Mouse (Mus musculus): ENCODE data around the gene Lrmda. TPM values are rescaled to one million over a fixed set of nuclear protein-coding genes. Genes with fewer than 3 reads are reported as not detected.

Gene Lrmda
- total RNA-seq, 4 experiments from 2014 or later, result 1.8 to 3.0 (median 2.4) TPM

DNA sequence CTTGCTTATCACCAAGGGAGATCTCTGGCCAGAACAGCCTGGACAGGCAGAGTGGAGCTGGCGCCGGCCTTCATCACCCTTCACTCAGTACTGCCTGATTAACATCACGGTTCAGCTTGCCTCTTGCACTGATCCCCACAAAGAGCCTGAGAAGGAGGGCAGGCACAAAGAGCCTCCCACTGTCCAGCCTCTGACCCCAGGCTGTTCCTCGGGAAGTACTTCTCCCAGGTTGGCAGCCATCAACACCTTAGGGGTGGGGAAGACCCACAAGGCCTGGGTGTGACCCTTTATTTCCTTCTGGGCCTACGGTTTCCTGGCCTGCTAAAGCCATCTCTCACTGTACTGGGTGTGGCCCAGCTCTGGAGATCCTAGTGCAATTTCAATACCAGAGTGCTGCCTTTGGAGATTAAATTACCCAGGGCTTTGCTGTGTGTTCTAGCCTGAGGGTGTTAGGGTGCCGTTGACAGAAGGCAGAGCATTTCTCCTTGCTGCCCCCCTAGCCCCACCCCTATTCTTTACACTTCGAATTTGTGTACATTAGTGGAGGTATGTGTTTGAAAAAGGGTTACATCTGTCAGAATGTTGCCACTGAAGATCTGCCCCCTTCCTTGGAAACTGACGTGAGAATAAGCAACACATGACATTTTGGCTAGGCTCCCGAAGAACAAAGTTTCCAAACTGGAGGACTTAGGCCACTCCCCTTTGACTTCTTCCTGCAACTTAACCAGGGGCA, 628.5 kb downstream of the Lrmda start:
- peak; percentile 64 for DNase-seq (ENCODE audit: low spot score)

DNA sequence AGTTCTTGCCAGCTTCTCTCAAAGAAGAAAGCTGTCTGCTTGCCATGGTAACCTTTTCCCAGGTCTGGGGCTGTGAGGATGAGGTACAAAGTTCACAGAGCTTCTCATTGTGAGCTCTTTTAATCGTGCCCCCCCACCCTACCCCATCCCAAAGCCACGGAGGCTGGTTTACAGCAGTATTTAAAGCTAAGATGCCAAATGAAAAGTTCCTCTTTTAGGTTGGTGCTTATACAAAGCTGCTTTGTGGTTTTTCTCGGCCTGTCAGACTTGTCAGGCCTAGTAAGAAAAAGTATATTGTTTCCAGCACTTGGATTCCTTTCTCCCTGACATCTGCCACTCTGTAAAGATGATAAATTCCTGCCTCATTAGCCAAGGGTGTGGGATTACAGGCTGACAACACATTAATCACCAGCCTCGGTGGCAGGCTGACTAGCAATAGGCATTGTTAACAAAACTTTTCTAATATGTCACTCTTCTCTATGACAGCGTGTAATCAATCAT, 629.9 kb downstream of the Lrmda start:
- DNase-seq (ENCODE audit: low spot score), result no peak

DNA sequence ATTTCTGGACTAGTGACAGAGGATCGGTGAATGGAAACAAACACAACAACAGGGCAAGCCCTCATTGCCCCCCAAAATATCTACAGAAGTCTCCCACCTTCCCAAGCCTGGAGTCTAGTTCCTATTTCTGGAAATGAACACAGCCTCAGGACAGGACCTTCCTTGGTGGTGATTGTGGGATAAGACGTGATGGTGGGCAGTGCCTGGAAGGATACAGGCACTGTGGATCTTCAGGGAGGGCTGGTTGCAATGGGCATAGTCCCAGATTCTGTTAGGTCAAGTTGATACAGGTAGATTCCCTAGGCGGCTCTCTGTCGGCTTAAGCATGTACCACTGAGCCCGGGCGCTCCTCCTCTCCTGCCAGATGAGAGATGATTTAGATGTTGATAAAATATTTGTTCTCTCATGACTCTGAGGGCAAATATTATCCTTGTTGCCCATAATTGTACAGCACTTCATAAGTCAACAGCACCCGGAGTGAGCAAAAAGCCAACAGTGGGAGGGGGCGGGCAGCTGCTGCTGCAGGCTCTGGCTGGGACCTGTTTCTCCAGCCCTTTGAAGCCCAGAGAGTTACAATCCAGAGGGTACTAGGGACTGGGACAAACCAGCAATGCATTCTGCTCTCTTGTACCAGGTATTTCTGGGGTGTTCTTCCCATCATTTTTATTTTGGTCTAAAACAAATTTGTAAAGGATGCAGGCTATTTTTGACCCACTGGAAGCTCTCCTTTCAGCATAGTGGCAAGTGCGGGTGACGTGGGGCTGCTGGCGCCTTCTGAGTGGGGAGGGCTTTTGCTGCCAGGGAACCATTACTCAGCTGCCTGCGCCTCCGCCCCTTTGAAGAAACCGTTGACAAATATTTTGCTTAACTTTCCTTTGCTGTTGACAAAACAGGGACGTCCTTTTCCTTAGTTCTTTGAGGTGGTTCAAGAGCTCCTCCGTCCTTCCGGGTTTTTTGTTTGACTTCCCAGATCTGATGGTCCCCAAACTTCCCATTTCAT, 630.8 kb downstream of the Lrmda start:
- peak; percentile 14 for DNase-seq (ENCODE audit: low spot score)

GRCm38 (mm10) chr14:22651131-22651952, 631.8 kb downstream of the Lrmda start:
- no peak for DNase-seq (ENCODE audit: low spot score)

- DNase-seq (ENCODE audit: low spot score), result no peak
These were observed 643.0 kb downstream of the Lrmda start for GRCm38 (mm10) chr14:22662496-22662895.

- no peak for DNase-seq (ENCODE audit: low spot score)
These were observed 646.9 kb downstream of the Lrmda start for GRCm38 (mm10) chr14:22666437-22666836.

- DNase-seq (ENCODE audit: low spot score), result no peak
These were observed 648.8 kb downstream of the Lrmda start for GRCm38 (mm10) chr14:22668302-22668701.

DNA sequence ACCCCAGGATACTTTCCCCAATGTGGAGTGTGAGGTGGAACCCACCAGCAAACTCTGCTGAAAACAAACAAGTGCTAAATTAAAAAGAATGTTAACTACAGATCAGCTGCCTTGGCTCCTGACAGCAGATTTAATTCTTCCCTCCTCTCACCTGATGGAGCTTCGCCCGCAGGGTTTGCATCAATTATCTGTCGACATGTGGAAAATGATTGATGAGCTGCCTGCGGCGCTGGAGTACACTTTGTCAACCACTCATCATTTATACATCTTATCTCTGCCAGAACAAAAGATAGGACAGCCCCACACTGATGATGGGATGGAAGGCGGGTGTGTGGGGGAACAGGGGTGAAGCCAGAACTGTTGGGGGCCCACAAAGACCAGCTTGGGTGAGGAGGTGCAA, 649.2 kb downstream of the Lrmda start:
- DNase-seq (ENCODE audit: low spot score), result no peak

DNA sequence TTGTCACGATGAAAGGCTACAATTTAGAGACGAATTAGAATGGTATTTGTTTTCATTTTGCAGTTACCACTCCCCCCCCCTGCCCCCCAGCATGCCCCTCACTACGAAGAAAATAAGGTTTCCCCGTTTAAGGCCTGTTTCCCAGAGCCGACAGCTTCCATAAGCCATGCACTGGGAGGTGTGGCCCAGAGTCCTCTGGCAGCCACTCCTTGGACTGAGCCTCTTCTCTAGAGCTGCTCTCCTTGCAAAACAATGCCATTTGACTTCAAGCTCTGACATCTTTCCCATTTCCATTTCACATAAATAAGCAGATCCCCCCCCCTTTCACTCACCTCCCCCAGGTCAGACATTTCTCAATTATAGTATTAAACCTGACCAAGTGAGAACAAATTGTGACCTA, 654.1 kb downstream of the Lrmda start:
- no peak for DNase-seq (ENCODE audit: low spot score)

DNA sequence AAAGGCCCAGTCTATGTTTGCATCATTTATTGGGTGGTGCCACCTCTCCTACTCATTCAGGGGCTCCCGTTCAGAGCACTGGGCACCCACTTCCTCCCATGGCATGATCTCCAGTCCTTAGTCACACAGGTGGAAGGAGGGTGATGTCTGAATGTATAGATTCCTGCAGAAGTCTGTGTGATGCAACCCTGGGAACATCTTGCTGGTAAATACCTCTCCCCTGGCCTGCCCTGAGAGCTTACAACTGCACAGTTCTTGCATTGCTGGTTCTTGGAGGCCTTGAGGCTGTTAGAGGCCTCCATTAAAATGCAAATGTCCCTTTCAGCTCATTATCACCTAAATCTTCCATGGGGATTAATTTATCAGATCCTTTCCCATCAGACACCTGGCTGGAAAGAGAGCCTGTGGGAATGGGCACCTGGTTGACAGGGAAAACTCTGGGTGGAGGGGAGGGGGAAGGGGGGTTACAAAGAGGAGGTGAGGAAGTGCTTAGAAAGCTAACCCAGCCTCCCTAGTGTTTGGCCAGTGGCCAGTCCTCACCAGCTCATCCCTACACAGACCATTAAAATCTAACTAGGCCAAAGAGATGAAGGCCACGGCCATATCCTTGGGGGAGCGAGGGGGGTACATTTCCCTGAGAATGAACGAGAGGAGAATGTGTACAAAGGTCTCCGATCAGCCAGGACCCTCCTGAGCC, 659.6 kb downstream of the Lrmda start:
- DNase-seq (ENCODE audit: low spot score), result no peak

DNA sequence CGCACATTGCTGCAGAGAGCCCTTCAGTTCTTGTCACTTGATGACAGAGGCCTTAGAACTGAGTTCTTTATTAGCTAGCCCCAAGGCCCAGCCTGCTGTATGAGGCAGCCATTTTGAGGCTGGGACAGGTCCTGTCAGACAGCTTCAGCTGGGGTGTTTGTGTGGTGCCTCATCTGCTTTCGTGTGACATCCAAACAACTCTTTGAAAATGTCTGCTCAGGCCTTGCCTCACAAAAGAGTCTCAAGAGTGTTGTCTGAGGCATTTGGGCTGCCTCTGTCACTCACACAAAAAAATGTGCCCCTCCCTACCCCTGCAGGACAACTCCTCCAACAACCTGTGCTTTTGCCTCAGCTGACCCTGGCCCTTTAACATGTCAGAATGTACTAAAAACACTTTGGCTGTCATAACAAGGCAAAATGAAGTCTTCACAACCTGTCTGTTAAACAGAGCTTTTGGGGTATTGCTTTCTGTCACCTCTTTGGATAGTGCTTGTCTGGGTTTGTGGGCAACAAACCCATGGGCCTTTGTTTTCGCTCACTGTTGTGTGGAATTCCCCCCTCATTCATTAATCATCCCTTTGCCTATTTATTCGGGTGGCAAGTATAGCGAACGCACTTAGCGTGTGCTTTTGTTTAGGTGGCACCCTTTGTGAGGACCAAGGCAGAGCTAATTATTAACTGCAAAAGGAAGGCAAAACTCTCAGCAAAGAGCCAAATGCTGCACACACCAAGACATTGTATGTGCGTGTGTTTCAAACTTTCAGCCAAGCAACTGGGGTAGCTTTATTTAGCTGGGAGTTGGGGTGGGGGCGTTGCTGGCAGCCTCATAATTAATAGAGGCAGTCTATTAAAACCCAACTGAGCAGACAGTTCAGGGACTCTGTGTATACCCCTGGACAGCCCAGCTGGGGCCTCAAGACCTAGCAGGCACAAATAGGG, 660.5 kb downstream of the Lrmda start:
- DNase-seq (ENCODE audit: low spot score), result no peak

GRCm38 (mm10) chr14:22686886-22687285, 667.4 kb downstream of the Lrmda start:
- peak; percentile 11 for DNase-seq (ENCODE audit: low spot score)

- no peak for DNase-seq (ENCODE audit: low spot score)
These were observed 668.9 kb downstream of the Lrmda start for GRCm38 (mm10) chr14:22688399-22688798.

GRCm38 (mm10) chr14:22695448-22695847, 675.9 kb downstream of the Lrmda start:
- DNase-seq (ENCODE audit: low spot score), result no peak

GRCm38 (mm10) chr14:22695931-22696365, 676.4 kb downstream of the Lrmda start:
- no peak for DNase-seq (ENCODE audit: low spot score)

GRCm38 (mm10) chr14:22700236-22700635, 680.7 kb downstream of the Lrmda start:
- no peak for DNase-seq (ENCODE audit: low spot score)

- DNase-seq (ENCODE audit: low spot score), result no peak
These were observed 681.2 kb downstream of the Lrmda start for GRCm38 (mm10) chr14:22700690-22701089.

DNA sequence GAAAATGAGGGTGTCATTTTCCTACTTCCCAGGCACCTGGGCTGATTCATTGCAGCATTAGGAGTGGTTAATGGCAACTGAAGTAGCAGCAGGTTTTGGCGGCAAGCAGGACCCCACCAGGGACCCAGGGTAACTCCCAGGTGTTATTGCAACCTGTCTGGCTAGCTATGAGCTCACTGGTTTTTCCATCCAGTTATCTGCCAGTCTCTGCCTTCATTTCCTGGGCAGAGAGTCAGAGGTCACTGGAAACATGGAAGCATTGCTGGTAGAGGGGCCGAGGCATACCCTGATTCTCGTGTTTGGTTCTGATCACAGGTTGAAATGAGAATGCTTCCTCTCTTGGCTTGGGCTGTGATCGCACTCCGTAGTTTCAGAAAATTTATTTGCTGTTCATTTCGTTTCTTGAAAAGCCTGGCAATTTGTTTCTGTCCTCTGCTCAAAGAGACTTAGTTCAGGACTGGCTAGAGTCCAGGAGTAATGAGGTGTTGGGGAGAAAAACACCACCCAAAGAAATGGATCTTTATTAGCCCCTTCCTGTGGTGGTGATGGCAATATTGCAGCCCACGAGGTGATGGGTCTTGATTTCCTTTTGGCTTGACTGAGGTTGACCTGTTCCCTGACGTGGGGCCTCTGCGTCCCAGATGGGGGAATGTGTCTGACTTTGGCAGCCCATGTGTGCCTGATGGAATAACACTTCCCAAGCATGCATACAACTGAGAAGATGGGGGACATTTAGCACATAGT, 688.6 kb downstream of the Lrmda start:
- no peak for DNase-seq (ENCODE audit: low spot score)

GRCm38 (mm10) chr14:22710071-22710661, 690.7 kb downstream of the Lrmda start:
- DNase-seq (ENCODE audit: low spot score), result no peak

Data from heart, adult 8-10 months (tissue).